In genomic region chr10:116893753-116894152, GRCm38 (mm10) we compare ENCODE assay signal across 9 mouse cellular contexts. TPM values are rescaled to one million over a fixed set of nuclear protein-coding genes. Genes with fewer than 3 reads are reported as not detected.
DNase-seq lines count a peak whose midpoint lies in the region; ATAC-seq and TF ChIP-seq lines count a peak whose summit lies in the region.
"Had no signal": no experiment of that assay in that cellular context is flagged by ENCODE, and none has a peak within 500 bp of the region (broad histone marks: within the 10 kb centered on the region; RNA-seq: fewer than 3 reads in every experiment).

No protein-coding gene starts in this region.

- no peaks in the 10 kb centered on the region for H3K36me3 ChIP-seq in ES-Bruce4 (ENCODE audit: control insufficient read depth, insufficient read depth, low read length, poor library complexity, severe bottlenecking)
- no peaks in the 10 kb centered on the region for H3K36me3 ChIP-seq in embryonic facial prominence, embryonic 11.5 days (replicated peaks; ENCODE audit: control insufficient read depth, insufficient read depth, low read depth, low read length)
- H3K36me3 ChIP-seq: embryonic facial prominence, embryonic 12.5 days had no signal

- H3K9me3 ChIP-seq in ES-Bruce4 (replicated peaks; ENCODE audit: control insufficient read depth, insufficient read depth, low read length, poor library complexity, severe bottlenecking), result no peaks in the 10 kb centered on the region
- H3K9me3 ChIP-seq in embryonic facial prominence, embryonic 11.5 days (replicated peaks; ENCODE audit: control insufficient read depth, low read length), result no peaks in the 10 kb centered on the region
- H3K9me3 ChIP-seq: embryonic facial prominence, embryonic 12.5 days had no signal

- TF ChIP-seq POLR2A in ES-Bruce4 (IDR thresholded peaks at IDR 0.05; ENCODE audit: insufficient read depth, low read length), result no peak

- ATAC-seq in embryonic facial prominence, embryonic 11.5 days (replicated peaks; ENCODE audit: insufficient number of reproducible peaks, low FRiP score, low TSS enrichment, low read depth), result no peak

- no peak overlapping the region for H3K9ac ChIP-seq in ES-Bruce4 (ENCODE audit: low read depth, poor library complexity, severe bottlenecking)
- no peak overlapping the region for H3K9ac ChIP-seq in embryonic facial prominence, embryonic 11.5 days (replicated peaks; ENCODE audit: low read length)
- H3K9ac ChIP-seq: embryonic facial prominence, embryonic 12.5 days had no signal

- no peak overlapping the region for H3K4me2 ChIP-seq in embryonic facial prominence, embryonic 11.5 days (ENCODE audit: low read depth, low read length)
- H3K4me2 ChIP-seq: embryonic facial prominence, embryonic 12.5 days had no signal

- intact Hi-C loops in left cerebral cortex, postnatal 10 days (cut with DNase I), result no loop called here

- no peak overlapping the region for H3K4me3 ChIP-seq in ES-Bruce4 (ENCODE audit: low read depth, low read length)
- H3K4me3 ChIP-seq in embryonic facial prominence, embryonic 11.5 days (ENCODE audit: low read depth, low read length), result no peak overlapping the region
- H3K4me3 ChIP-seq: embryonic facial prominence, embryonic 12.5 days had no signal

- H3K4me1 ChIP-seq in ES-Bruce4 (ENCODE audit: control insufficient read depth, insufficient read depth, low read length), result no peaks in the 10 kb centered on the region
- no peaks in the 10 kb centered on the region for H3K4me1 ChIP-seq in embryonic facial prominence, embryonic 11.5 days (ENCODE audit: control insufficient read depth, insufficient read depth, low read length)

- WGBS in embryonic facial prominence, embryonic 11.5 days, result 17% methylated on average over 3 of the region's 3 CpGs

- TF ChIP-seq EP300 in ES-Bruce4 (IDR thresholded peaks at IDR 0.05; ENCODE audit: insufficient read depth, low read depth, low read length), result no peak

- H3K27me3 ChIP-seq in ES-Bruce4 (ENCODE audit: control insufficient read depth, insufficient read depth, low read length, poor library complexity, severe bottlenecking), result no peaks in the 10 kb centered on the region
- H3K27me3 ChIP-seq in embryonic facial prominence, embryonic 11.5 days (ENCODE audit: control insufficient read depth, insufficient read depth, low read length), result no peaks in the 10 kb centered on the region

- no peak overlapping the region for H3K27ac ChIP-seq in ES-Bruce4 (ENCODE audit: insufficient read depth, low read length)
- H3K27ac ChIP-seq in embryonic facial prominence, embryonic 11.5 days (replicated peaks; ENCODE audit: low read depth, low read length), result no peak overlapping the region
- H3K27ac ChIP-seq: embryonic facial prominence, embryonic 12.5 days had no signal

- peak; percentile 23 for TF ChIP-seq CTCF in ES-Bruce4 (IDR thresholded peaks at IDR 0.05; ENCODE audit: low read depth, low read length)

- peak; percentile 29 for DNase-seq in layer of hippocampus, adult 11-12 months (ENCODE audit: low spot score)
- no peak for DNase-seq in layer of hippocampus, adult 8-10 months (ENCODE audit: low spot score in 2 of 2)
- DNase-seq in adrenal gland, postnatal 14 days, result peak; percentile 59
- DNase-seq in embryonic facial prominence, embryonic 11.5 days (ENCODE audit: low spot score), result peak; percentile 64
- peak; percentile 30 to 47 for DNase-seq in left cerebral cortex, postnatal 10 days (ENCODE audit: extremely low spot score in 1 of 2, low spot score in 2 of 2)
- peak; percentile 23 for DNase-seq in right cerebral cortex, postnatal 25 days
- DNase-seq in spleen, adult 18-20 months, result no peak

RNA-seq across cellular contexts. Expression of gene Myrfl, which starts 3.0 kb away (rescaled TPM):
- under 1 TPM in 2 of 4 experiments, not detected in 2; 0.14 to 0.47 TPM for total RNA-seq in layer of hippocampus, adult 8-10 months (2022)
- polyA plus RNA-seq in ES-Bruce4 (2011; ENCODE audit: insufficient read depth, insufficient read length, low read depth, missing spikeins), result 0.19 TPM in 1 of 2 replicates, not detected in the other
- not detected in 2 replicates for total RNA-seq in adrenal gland, postnatal 14 days (2021)
- polyA plus RNA-seq in embryonic facial prominence, embryonic 11.5 days (2014; fragmentation: Nextera tagmentation; extraction: Ambion mirVana), result 0.11 and 0.18 TPM in 2 replicates
- under 1 TPM; 0.58 to 0.71 TPM for total RNA-seq in left cerebral cortex, postnatal 10 days (2021)

RNA-seq across cellular contexts. Expression of gene Rab3ip, which starts 56.8 kb away (rescaled TPM):
- 10 to 100 TPM; 47.1 to 62.3 (median 58.9) TPM for total RNA-seq in layer of hippocampus, adult 8-10 months (2022)
- 58.7 and 70.8 TPM in 2 replicates for polyA plus RNA-seq in ES-Bruce4 (2011; ENCODE audit: insufficient read depth, insufficient read length, low read depth, missing spikeins)
- 48.4 and 50.5 TPM in 2 replicates for total RNA-seq in adrenal gland, postnatal 14 days (2021)
- 38.9 and 42.4 TPM in 2 replicates for polyA plus RNA-seq in embryonic facial prominence, embryonic 11.5 days (2014; fragmentation: Nextera tagmentation; extraction: Ambion mirVana)
- 10 to 100 TPM; 39.6 to 43.4 TPM for total RNA-seq in left cerebral cortex, postnatal 10 days (2021)

Comparison
In these comparisons a context has a peak if more than half of its experiments do, and no peak if none do; other contexts are left out.
1. DNase-seq: peak in layer of hippocampus, adult 11-12 months (single experiment), adrenal gland, postnatal 14 days (single experiment), embryonic facial prominence, embryonic 11.5 days (single experiment), left cerebral cortex, postnatal 10 days (2 of 2) and right cerebral cortex, postnatal 25 days (single experiment); none in layer of hippocampus, adult 8-10 months (0 of 2) and spleen, adult 18-20 months (0 of 2).